Comparison of ENCODE assay signal across 21 mouse cellular contexts in genomic region chrX:158627390-158627789, GRCm38 (mm10).
"Had no signal": no experiment of that assay in that cellular context is flagged by ENCODE, and none has a peak within 500 bp of the region (broad histone marks: within the 10 kb centered on the region; RNA-seq: fewer than 3 reads in every experiment).

No protein-coding gene starts in this region.

- DNase-seq: heart, postnatal 10 days; heart, postnatal 14 days; heart, postnatal 36 days; kidney, adult 11 months; kidney, adult 18-20 months; kidney, adult 2 months; kidney, adult 8-10 months; kidney, adult 9 months; kidney, postnatal 10 days; kidney, postnatal 14 days; kidney, postnatal 25 days; kidney, postnatal 36 days; kidney, postnatal 4 days; layer of hippocampus, adult 9-11 months; layer of hippocampus, postnatal 36 days had no signal

- ATAC-seq: hindbrain, embryonic 16.5 days; hindbrain, postnatal 0 days; inflammation-experienced regulatory T-cells, adult 6 months; intestine, embryonic 15.5 days; intestine, embryonic 16.5 days; intestine, postnatal 0 days had no signal
